Mouse (Mus musculus): ENCODE data around the gene Pdlim1.

DNA sequence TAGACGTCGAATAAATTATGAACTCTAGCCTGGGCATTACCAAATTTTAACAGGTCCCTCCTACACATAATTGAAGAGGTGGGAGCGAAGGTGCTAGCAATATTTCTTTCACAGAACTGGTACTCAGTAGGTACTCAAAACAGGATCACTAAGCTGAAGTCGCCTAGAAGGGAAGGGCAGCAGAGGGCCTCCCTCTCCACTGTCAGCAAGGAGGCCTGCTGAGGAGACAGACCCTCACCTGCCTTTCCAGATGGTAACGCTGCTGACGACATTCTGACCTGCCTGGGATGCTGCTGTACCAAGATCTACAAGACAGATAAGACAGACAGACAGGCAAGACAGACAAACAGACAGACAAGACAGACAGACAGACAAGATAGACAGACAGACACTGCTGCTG lies 31.3 kb downstream of the Pdlim1 start:
- TF ChIP-seq CTCF (IDR thresholded peaks at IDR 0.05; ENCODE audit: borderline replicate concordance, insufficient read depth, low read length) (no peak), POLR2A (IDR thresholded peaks at IDR 0.05; ENCODE audit: low read depth, low read length) (no peak)
